Mouse (Mus musculus) fat pad, adult 2 months (tissue): ENCODE results near the gene Olfr1324.
"Not testable (repeated sequence)": the region's sequence is repeated elsewhere in the genome, so short reads cannot be mapped to it uniquely, and the experiment has no call there.

Experiments used
- DNase-seq: peaks from one replicate; pipeline ENCODE4 v3.0.0-alpha.2; 2011; ENCODE audit warnings: low read depth, low spot score; ENCODE audit errors: extremely low read depth

Olfr1324 gene

DNA sequence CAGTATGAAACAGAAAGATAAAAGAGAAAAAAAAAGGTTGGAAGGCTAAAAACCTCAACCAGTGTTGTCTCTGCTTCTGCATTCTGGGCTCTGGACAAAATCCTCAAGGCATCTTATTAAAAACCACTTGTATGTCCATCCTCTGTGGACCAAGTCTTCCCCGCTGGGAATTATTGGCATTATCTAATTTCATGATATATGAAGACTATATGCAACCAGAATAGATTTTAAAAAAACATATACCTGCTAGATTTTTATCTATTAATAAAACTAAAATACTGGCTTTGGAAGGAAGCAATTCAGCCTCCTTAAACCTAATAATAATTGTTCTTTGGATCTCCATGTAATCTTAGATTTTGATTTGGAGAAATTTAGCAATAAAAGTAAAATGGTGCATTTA is at the start of gene Olfr1324:
Gene Olfr1324 (minus strand): TSS at position 101 of the 400 bp plus-strand sequence.
- DNase-seq, result no peak

DNA sequence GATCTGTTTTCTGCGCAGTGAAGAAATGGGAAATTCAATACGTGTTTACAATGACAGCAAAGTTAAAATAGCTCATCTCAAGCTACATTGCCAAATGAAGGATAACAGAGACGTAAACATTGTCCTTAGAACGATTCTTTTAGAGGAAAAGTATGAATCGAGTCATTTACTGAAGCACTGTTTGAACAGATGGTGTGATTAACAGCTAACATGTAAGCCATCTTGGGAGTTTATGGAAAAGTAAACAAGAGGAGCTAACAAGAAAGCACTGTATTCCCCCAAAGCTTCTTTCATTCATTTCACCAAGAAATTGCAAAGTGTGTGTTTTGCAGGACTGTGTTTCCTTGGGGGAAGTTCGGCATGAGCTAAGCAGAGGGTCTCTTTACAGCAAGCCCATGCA is 42.0 kb upstream of the Olfr1324 start:
- DNase-seq, result not testable (repeated sequence)

DNA sequence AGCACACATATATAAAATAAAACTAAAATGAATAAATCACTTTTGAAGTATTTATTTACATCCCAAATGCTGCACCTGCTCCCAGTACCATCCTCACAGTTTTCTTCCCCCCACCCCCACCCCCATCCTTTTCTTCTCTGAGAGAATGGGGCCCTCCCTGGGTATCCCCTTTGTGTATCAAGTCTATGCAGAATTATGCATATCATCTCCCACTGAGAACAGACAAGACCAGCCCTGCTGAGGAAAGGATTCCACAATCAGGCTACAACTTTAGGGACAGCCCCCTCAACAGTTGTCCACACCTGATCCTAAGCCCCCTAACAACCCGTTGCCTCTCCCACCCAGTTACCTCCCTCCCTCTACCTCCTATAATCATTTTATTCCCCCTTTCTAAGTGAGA is 27.8 kb upstream of the Olfr1324 start:
- no peak for DNase-seq

DNA sequence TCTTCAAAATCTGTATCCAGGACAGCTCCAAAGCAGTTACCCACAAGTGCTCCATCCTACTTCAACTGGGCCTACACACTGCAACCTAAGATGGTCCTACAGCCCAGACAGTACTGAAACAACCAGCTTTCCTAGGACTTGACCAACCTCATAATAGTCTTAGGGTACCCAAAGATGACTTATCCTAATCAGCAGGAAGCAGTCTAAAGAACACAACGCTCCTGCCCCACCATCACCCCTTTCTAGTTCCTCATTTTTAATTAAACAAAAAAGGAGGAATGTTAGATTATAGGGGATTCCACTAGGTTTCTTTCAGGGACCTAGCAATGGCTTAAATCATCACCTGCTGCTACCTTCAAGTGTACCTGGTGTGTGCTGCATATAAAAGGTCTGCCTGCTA is 15.1 kb upstream of the Olfr1324 start:
- DNase-seq, result no peak

DNA sequence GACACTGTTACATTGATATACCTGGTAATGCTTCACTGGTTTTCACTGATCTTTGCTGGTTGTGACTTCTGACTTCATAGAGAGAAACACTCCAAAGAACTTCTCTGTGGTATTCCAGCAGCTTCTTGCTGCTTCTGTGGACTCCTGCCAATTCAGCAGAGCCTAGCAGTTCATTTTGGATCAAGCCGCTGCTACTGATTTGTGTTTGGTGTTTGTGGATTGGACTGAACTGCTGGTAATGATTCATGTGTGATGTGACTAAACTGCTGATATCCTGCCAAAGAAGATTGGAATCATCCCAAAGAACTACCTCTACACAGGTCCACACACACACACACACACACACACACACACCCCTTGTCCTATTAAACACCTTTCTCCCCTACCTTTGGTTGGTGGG is 14.4 kb upstream of the Olfr1324 start:
- DNase-seq, result no peak

DNA sequence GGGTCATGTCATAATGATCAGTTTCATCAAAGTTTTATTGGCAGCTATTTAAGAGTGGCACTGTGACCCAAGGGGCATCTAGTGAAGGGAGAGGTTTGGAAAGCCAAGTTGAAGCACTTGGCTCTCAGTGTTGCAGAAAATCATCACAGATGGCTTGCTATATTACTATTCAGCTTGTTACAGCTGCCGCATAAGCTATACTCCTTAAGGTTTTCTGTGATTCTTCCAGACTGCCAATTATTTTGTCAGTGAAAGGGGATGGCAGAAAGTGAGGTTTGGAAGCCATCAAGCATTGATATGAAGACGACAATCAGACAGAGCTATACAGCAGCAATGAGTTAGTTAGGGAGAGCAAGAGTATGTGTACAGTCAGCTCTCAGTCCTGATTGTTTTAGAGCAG is 4.2 kb upstream of the Olfr1324 start:
- no peak for DNase-seq

DNA sequence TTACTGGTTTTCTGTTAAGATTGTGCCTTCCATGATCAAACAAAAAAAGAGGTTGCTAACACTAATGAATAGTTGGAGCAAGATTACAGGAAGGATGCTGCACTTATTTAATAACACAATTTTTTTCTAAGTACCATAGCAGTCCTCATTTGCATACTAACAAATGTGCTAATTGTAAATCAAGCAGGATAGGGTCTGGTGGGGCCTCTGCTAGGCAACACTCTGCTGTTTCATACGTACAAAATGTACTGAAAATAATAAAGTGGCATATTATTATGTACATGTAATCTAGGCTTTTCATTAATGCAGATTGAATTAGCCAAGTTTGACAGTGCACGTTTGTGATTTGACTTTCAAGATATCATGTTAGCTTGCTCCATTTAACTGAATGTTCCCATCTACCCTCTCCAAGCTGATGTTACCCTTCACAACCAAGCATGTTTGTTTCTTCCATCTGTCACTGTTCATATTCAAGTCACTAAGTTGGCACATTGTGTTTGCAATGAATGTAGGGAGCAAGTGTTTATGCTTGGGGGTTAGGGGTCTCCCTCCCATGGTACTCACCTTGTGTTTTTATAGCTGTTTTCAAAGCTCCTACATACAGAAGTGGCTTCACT is 478 bp downstream of the Olfr1324 start:
- no peak for DNase-seq

DNA sequence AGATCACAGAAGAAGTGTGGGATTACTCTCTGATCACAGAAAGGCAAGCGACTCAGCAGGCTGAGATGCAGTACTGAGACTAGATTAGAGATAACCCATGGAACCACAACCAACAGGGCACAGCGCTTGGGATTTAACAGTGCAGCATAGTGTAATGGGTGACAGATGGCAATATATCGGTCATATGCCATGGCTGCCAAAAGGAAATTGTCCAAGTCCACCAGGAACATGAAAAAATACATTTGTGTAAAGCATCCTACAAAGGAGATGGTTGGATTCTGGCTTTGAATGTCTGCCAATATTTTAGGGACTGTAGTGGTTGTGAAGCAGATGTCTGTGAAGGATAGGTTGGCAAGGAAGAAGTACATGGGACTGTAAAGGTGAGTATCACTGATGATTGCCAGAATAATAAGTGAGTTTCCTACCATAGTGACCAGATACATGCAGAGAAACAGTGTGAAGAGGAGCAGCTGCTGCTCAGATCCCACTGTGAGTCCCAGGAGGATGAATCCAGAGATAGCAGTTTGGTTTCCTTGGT is 2.3 kb downstream of the Olfr1324 start:
- DNase-seq, result no peak

DNA sequence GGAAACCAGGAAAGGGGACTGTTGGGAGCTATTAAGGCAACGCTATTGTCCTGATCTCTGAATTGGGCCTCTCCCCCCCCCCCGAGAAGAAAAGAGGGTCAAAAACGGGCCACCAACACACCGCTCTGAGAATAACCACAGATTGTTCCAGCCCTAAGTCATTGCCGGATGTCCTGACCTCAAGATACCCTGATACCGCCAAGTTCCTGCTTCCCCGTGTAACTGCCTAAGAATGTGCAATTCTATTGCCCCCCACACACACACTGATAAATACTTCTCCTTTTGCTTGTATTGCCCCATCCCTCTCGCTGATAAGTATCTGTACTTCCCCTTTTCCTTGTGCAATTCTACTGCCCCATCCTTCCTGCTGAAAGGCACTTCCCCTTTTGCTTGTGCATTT is 17.9 kb downstream of the Olfr1324 start:
- not testable (repeated sequence) for DNase-seq

DNA sequence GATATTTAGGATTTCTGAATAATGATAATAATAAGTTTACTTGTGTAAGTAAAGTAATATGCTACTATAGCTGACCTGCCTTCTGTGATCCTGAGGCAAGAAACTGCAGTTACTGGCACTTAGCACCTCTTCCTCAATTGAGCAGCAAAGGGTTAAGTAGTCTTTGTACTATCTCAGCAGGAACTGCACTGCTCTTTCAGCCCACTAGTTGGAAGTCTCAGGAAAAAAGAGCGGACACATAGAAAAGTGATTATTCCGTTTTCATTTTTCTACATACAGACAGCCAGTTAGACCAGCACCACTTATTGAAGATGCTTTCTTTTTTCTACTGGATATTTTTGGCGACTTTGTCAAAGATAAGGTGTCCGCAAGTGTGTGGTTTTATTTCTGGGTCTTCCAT is 37.7 kb downstream of the Olfr1324 start:
- not testable (repeated sequence) for DNase-seq

DNA sequence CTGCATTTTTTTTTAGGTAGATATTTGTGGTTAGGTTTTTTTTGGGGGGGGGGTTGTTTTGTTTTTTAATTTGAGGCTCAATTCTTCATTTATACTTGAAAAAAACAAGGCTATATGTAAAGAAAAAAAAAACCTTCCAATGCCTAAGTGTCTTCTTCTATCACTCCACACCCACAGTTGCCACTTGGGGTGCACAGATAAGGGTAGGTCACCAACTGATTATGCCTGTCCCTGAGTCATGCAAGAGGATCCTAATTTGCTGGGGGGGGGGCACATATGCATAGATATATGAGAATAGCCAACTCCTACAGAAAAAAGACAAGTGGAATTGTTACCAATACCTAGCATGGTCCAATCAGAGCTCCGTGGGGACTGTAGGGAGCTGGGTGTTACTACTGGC is 53.3 kb downstream of the Olfr1324 start:
- no peak for DNase-seq
